Mouse (Mus musculus): Measurements from ENCODE around the gene Gns.

Gns gene

GRCm38 (mm10) chr10:121409717-121410116 lies 44.8 kb downstream of the Gns start:
- DNase-seq: peak; percentile 46

DNA sequence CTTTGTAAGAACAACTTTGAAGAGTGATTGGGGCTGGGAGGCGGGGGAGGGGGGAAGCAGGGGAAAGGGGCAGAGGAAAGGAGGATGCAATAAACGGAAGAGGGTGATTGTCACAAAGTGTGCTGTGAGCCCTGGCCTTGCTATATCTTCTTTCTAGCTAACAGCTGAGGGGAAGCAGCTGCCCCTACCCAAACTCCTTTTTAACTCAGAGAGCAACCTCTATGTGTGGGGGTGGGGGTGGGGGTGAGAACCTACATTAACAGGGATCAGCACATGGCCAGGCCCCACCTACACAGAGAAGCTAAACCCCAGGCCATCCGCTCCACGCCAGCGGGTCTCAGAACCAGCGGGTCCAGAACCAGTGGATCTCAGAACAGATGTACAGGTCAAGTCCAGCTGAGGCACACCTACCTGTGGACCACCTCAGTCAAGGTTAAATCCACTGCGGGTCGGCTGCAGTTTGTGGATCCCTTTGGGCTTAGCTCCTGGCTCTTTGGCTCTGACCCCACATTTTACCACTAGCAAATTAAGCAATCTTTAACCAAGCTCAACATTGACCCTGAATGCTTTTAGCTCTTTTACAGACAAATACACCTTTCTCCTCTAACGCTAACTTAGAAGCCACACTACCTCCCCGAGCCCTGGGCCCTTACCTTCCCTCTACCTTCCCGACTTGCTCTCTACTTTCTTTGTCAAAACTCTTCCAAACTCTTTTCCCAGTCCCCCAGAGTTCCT lies 47.0 kb downstream of the Gns start:
- DNase-seq: no peak

- DNase-seq: no peak
Observed at GRCm38 (mm10) chr10:121412824-121413223, 47.9 kb downstream of the Gns start.

DNA sequence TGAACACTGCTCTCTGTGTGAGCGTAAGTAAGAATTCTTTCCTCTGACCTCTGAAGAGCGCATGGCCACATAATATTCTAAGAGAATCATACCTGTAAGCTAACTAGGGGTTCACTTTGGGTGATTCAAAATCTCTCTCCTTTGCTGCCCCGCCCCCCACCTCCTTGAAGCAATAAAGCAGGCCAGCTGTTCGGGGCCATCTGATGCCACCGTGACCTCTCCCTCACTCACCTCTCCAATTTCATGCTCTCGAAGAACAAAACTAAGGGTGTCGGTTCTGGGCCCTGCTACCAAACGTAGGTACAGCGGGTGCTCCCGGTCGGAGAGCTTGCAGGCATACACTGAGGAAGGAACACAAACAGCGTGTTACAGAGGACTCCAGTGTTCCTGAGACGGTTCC lies 49.2 kb downstream of the Gns start:
- no peak for DNase-seq

DNA sequence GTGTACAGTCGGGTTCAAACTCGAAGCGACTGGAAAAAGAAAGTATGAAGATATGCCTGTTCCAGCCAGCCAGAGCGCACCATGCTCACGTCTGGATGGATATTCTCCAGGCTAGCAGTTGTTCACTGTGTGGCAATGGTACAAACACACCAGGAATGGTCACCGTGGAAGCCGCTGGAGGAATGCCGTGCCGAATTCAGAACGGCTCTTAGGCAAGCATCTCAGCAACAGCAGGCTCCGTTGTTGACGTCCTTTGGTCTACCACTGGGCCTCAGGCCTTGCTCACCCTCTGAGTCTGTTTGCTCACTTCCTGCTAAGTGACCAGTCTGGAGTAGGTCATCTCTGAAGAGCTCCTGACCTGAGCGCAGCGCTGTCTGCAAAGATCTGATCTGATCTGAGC lies 53.9 kb downstream of the Gns start:
- no peak for DNase-seq

DNA sequence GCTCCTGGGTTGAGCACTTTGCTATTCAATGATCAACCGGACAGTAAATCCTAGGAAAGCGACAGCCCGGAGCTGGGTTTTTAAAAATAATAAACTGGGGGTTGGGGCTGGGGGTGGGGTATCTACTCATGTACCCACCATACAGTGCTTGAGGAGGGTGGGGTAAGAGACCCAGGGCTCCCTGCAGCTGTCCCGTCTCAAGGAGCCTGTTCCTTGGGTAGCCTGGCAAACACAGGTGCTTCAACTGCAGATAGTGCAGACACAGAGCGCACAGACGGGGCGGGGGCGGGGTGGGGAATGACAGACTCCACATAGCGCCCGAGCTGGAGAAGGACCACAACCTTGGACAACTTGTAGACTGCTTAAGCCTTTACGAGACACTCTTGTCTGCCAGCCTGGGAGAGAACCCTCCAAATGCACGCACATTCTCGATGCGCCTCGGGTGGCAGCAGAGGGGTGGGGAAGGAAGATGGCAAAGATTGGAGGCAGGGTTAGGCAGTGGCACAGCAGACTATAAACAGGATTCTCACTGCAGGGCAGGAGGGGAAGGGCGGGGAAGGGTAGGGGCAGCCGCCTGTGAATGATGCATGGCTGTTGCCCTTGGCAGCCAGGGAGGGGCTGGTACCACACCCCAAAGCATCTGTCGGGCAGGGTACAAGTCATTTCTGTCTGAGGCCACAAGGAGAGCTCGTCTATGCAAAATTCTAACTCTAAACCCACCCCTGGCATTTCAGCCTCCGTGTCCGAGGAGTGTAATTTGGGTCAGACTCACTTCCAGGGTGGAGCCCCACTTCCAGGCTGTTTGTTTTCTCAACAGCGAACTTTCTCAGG lies 55.0 kb downstream of the Gns start:
- DNase-seq: no peak

- DNase-seq: no peak
Observed at GRCm38 (mm10) chr10:121421023-121421422, 56.1 kb downstream of the Gns start.

GRCm38 (mm10) chr10:121421657-121422290 lies 56.9 kb downstream of the Gns start:
- DNase-seq: no peak

DNA sequence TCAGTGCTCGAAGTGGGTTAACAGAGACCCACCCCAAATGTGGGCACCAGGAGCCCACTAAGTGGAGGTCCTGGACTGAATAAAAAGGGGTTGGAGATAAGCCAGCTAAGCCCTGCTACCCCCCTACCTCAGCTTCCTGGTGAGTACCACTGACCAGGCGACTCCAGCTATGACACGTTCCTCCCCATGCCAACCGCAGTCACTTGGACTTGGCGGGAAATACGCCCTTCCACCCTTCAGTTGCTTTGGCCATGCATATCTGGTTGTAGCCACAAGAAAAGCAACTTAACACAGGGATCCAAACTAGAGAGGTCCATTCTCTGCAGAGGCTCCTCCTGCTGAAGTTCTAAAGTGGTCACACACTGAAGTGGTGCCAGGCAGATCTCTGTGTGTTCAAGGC lies 57.4 kb downstream of the Gns start:
- DNase-seq: no peak

DNA sequence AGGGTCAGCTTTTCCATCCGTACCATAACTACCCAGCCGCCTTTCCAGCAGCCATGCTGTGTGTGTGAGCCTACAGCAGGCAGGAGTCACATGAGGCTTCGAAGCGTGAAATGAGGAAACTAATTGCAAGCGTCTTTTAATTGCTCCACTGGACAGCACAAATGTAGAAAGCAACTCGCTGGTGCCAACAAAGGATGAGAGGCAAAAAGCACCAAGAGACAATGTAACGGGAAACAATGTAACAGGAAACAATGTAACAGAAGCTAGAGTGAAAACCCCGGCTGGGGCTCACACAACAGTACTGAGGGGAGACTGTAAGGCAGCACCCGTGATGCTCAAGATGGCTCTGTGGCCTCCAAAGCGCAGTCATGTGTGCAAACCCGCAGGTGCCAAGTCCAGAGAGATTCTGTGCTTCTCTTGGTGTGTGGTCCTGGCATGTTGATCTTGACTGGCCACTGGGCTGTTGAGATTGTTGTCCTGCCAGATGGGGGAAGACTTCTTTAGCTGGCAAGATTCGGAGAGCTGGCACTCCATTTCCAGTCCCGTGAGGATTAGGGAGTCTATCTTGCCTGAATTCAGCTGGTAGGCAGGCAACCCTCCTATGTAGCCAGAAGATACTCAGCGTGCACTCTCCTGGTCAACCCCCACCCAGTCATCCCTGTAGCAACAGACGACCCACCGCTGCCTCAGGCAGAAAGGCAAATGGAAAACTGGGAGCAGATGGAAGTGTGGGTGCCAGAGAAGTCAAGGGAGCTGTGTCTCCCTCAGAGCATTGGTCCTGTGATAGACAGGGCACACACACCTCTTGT lies 58.9 kb downstream of the Gns start:
- DNase-seq: peak; percentile 12

GRCm38 (mm10) chr10:121424455-121424854 lies 59.6 kb downstream of the Gns start:
- no peak for DNase-seq

DNA sequence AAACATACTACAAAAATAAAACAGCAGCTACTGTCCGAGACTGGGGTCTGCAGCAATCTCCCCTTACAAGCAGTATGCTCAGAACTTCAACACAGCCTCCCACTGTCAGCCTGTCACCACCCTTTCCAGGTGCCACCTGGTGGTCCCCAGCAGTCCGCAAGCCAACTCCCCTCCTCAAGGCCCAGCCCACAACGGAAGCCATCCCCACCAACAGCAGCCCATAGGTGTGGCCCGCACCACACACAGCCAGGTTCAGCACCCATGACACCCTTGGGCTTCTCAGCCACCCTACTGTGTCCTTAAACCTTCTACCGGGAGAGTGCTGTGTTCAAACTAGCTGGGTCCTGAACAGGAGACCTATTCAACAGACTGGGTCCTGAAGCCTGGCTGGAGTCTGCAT lies 60.2 kb downstream of the Gns start:
- DNase-seq: no peak

GRCm38 (mm10) chr10:121425506-121426025 lies 60.7 kb downstream of the Gns start:
- no peak for DNase-seq

DNA sequence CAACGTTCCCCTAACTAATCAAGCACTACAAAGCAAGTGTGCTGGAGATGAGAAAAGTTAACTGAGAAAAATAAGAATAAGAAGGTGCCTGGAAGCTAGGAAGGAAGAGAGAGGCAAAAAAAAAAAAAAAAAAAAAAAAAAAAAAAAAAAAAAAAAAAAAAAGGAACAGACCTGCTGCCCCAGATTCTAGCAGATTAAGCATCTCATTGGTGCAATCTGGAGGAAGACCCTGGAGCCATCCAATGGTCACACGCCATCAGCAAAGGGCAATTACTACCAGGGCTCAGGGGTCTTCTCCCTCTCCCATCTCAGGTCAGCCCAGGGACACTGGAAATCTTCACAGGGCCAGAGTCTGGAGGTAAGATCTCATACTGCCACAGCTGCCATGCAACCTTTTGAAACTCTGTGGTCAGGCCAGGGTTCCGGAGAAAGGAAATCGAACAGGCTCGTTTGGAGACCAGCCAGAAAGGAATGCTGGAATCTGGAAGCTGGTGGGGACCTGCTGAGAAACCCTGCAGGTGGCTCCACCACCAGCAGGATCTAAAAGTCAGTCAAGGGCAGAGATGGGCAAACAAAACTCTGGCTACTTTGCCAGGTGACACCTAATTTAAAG lies 61.7 kb downstream of the Gns start:
- no peak for DNase-seq

- no peak for DNase-seq
Observed at GRCm38 (mm10) chr10:121427136-121427535, 62.2 kb downstream of the Gns start.

DNA sequence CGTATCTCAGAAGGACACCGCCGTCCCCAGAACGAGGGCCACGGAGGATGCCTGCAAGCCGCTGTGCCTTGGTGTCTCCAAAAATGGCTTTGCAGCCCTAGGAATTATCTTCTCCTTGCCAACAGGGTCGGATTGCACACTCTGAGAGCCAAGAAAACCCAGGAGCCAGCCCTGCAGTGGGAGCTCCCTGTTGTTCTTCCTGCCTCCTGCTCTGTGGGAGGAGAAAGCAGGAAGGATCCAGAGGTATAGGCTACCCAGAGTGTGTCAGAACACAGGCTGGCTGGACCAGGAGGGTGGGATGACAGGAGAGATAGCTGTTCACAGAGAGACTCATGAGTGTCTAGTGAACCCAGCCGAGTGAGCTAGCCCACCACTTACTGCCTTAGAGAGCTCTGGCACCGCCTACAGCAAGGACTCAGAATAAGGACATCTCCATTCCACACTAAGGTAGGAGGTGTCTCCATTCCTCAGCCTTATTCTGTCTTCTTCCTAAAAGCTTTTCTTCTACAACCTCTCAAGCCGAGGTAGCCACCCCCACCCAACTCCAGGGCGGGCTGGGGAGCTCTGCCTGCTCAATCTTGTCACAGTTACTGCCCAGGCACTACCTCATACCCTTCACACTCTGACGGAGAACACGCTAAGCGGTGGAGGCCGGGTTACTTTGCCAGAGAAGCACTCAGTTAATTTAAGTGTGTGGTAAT lies 63.3 kb downstream of the Gns start:
- DNase-seq: no peak

- no peak for DNase-seq
Observed at GRCm38 (mm10) chr10:121429089-121429488, 64.2 kb downstream of the Gns start.

- DNase-seq: no peak
Observed at GRCm38 (mm10) chr10:121429581-121429980, 64.7 kb downstream of the Gns start.

DNA sequence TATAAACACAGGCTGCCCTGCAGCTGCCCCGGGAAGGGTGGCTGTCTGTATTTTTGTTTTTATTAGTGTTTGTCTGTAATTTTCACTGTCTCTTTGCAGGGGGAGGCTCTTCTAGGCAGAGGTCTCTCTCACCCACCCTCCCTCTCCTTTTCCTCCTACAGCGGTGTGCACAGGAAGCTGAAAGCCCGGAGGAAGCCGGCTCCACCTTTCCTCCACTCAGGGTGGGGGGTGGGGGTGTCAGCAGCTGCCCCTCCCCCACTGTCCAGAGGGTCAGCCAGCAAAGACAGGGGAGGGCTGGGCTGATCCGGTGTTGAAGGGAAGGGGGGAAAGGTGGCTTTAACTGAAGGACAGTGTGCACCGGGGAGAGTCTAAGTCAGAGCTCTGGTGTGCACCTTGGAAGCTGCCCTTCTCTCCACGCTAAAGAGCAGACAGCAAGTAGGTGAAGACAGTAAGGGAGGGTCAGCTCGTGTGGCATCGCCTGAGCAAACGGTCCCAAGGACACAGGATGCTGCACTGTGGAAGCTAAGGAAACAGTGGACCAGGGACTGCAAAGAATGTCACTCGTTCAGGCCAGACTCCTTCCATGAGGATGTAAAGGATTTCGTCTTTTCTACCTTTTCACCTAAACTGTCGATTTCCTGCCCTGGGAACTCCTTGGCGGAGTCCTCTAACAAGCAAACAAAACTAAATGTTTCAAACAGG lies 65.2 kb downstream of the Gns start:
- no peak for DNase-seq

DNA sequence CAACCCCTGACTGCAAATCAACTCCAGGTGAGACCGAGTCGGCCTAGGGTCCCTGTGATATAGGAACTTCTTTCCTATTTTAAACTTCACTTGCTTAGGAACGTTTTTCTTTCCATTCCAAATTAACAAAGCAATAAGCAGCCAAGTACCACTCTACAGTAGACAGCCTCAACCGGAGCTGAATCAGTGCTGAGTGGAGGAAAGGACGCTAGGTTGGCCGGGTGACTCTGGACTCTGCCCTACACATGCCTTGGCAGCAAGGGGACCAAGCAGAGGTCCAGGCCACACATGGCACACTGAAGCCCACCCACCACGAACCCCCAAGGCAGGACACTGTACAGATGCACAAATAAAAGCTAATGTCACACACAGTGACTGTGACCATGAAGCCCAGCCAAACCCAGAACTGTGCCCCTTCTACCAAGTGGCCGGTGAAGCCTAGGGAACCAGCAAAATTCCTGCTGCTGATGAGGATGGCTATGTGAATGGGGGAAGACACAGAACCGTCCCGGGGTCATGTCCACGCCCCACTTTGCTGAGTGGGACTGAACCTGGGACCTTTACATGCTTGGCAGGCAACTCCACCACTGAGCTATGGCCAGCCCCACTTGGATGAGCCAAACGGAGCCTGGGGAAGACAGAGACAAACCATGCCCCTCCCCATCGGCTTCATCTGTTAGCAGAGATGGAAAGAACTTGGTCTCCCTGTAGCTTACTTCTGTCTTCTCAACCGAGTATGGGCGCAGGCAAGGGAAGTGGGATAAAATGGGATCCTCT lies 66.1 kb downstream of the Gns start:
- DNase-seq: no peak

Data from cerebellum, adult 9-10 months (tissue).